Mouse (Mus musculus) testis, adult 2 months (tissue): Measurements from ENCODE around the gene Tbxas1. TPM values are rescaled to one million over a fixed set of nuclear protein-coding genes. Genes with fewer than 3 reads are reported as not detected.

Source experiments
- H3K27ac ChIP-seq: fragments of 200-500 bp; 2 replicates; pipeline ENCODE4 v1.5.1; 2012; ENCODE audit warnings: low read depth, low read length; ENCODE audit not compliant: control insufficient read depth, insufficient read depth
- H3K27me3 ChIP-seq: fragments of 200-500 bp; 2 replicates; pipeline ENCODE4 v1.6.1; 2012; ENCODE audit warnings: mild to moderate bottlenecking, low read length, moderate library complexity; ENCODE audit not compliant: control insufficient read depth, insufficient read depth
- H3K36me3 ChIP-seq: fragments of 200-500 bp; 2 replicates; pipeline ENCODE4 v1.6.1; 2012; ENCODE audit warnings: mild to moderate bottlenecking, low read length; ENCODE audit not compliant: control insufficient read depth, insufficient read depth
- H3K4me1 ChIP-seq: fragments of 200-500 bp; 2 replicates; pipeline ENCODE4 v1.6.1; 2012; ENCODE audit warnings: low read length; ENCODE audit not compliant: control insufficient read depth, insufficient read depth
- H3K4me3 ChIP-seq: fragments of 200-500 bp; 2 replicates; pipeline ENCODE4 v1.5.1; 2012; ENCODE audit warnings: low read depth, mild to moderate bottlenecking, low read length, moderate library complexity, mixed read lengths; ENCODE audit not compliant: control insufficient read depth
- CTCF ChIP-seq: fragments of 200-500 bp; IDR thresholded peaks from 2 replicates; pipeline ENCODE4 v1.5.1; 2012; ENCODE audit warnings: low read depth, mild to moderate bottlenecking, inconsistent platforms, low read length, moderate library complexity; ENCODE audit not compliant: control insufficient read depth, insufficient read depth, insufficient replicate concordance
- POLR2A ChIP-seq: fragments of 200-500 bp; IDR thresholded peaks from 2 replicates; pipeline ENCODE4 v1.6.1; 2012; ENCODE audit warnings: low read depth, mild to moderate bottlenecking, inconsistent platforms, low read length, moderate library complexity; ENCODE audit not compliant: control insufficient read depth
- polyA plus RNA-seq: library from polyadenylated mRNA; depleted of rRNA; stranded (reverse); fragments of >200 nt; gene quantifications from 2 replicates; pipeline ENCODE4 v1.2.3, GENCODE M21; 2012

Gene Tbxas1
- polyA plus RNA-seq, 1 experiment = 0.16 TPM

DNA sequence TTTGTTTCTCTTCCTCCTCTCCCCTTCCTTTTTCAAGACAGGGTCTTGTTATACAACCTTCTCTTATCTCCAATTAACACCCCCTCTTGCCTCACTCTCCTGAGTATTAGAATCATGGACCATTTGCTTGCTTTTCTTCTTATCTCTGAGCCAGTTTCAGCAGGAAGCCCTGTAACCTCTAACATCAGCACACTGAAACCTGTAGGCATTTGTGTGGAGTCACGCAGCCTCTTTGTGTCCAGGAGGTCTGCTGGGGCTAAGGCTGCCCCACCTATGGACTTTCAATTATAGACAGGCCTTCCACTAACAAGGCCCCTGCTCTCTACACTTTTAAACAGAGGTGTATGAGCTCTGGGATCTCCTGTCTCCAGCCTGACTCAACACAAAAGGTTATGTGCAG is 146.7 kb downstream of the Tbxas1 start:
- Histone ChIP-seq H3K27ac (no peak overlapping the region), H3K4me3 (no peak overlapping the region), H3K27me3 (no peaks in the 10 kb centered on the region), H3K4me1 (no peaks in the 10 kb centered on the region), H3K36me3 (no peaks in the 10 kb centered on the region)
- TF ChIP-seq CTCF (no peak), POLR2A (no peak)

DNA sequence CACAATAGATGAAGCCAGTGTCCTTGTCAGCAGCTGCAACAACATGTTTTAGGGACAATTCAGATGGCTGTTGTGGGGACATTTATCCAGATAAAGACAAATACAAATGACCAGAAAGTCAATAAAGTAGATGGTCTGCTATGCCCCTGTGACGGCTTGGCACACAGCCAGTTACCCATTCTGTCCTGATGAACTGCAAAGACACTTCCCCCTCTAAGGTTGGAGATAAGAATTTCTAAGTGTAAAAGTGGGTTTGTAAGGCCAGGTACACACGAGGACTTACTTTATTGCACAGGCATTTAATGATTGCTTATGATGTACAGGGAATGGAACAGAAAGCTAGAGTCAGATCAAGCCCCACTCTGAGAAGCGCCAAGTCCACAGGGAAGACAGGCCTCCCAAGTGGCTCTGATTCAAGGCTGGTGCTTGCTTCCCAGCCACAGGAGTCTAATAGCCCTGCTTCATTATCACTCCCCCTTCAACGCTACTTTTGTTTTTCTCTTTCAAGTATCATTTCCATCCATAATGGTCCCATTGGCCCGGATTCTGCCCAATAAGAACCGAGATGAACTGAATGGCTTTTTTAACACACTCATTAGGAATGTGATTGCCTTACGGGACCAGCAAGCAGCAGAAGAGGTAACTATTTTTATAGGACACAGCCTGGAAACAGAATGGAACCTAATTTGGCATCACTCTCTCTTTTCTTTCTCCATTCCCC is 147.4 kb downstream of the Tbxas1 start:
- H3K4me1 ChIP-seq = no peaks in the 10 kb centered on the region
- H3K4me3 ChIP-seq = no peak overlapping the region
- no peaks in the 10 kb centered on the region for H3K27me3 ChIP-seq
- no peak overlapping the region for H3K27ac ChIP-seq
- no peak for TF ChIP-seq CTCF
- no peak for TF ChIP-seq POLR2A
- H3K36me3 ChIP-seq = no peaks in the 10 kb centered on the region

DNA sequence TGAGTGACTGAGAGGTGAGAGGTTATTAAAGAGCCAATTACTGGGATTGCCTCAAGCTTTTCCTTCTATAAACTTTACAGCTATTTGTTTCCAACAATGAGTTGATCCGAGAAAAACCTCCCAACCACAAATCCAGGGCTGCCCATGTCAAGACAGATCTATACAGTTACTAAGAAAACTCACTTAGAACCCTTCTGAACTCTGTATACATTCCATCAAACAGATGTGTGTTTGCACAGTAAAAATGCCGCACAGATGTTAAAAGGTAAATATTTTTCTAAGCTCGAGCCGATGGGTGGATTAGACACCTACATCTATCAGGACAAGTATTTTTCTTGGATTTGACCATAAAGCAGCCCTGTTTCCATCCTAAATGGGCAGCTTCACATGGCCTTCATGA is 149.4 kb downstream of the Tbxas1 start:
- no peaks in the 10 kb centered on the region for H3K27me3 ChIP-seq
- no peak overlapping the region for H3K4me3 ChIP-seq
- H3K4me1 ChIP-seq = no peaks in the 10 kb centered on the region
- H3K36me3 ChIP-seq = no peaks in the 10 kb centered on the region
- no peak overlapping the region for H3K27ac ChIP-seq
- TF ChIP-seq CTCF (no peak), POLR2A (no peak)

DNA sequence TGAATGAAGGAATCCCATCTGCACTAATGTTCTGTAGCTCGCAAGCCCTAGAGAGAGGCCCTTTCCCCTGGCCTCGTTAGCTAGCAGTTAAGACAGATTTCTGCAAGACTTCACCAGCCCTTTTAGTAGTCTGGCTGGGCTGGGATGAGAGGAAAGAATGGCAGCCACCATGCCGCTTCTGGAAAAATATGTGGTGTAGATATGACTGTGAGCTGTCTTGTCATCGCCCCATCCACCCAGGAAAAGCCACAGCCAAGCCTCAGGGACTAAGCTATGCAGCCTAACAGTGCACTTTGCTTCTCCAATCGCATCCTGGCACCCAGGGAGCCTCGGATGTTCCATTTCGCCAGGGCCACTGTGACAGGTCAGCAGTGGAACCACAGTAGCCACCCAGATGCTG is 149.8 kb downstream of the Tbxas1 start:
- H3K27me3 ChIP-seq = no peaks in the 10 kb centered on the region
- no peak overlapping the region for H3K27ac ChIP-seq
- H3K36me3 ChIP-seq = no peaks in the 10 kb centered on the region
- TF ChIP-seq CTCF (no peak), POLR2A (no peak)
- H3K4me3 ChIP-seq = no peak overlapping the region
- no peaks in the 10 kb centered on the region for H3K4me1 ChIP-seq

DNA sequence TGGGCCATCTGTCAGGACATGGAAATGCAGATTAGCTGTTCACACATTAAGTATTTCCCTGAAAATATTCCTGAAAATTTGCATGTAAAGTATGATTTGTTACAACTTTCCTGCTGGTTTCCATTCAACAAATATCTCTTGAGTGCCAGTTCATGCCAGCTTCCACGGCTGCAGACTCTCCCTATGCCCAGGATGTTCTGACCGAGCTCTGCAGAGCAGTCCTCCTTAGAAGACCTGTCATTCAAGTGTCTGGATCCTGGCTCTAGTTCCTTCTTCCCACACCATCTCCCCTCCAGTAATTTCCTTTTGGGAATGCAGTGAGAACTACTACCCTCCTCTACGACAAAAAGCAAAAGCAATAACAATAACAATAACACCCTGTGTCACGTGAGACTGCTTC is 155.5 kb downstream of the Tbxas1 start:
- TF ChIP-seq POLR2A (no peak), CTCF (no peak)
- H3K4me3 ChIP-seq = no peak overlapping the region
- H3K36me3 ChIP-seq = no peaks in the 10 kb centered on the region
- H3K27me3 ChIP-seq = no peaks in the 10 kb centered on the region
- H3K4me1 ChIP-seq = no peaks in the 10 kb centered on the region
- no peak overlapping the region for H3K27ac ChIP-seq

DNA sequence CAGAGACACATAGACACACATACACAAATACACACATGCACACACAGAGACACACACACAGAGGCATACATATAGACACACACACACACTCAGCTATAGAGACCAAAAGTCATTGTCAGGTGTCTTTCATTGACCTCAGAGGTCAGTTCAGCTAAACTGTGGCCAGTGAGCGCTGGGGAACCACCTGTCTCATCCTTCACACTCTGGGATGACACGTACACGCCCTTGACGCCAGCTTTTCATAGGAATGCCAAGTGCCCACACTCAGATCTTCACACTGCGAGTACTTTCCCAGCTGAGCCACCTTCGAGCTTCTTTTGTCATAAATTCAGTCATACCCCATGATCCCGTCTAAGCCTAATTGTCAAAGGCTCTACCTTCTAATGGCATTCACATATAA is 158.5 kb downstream of the Tbxas1 start:
- Histone ChIP-seq H3K4me3 (no peak overlapping the region), H3K4me1 (no peaks in the 10 kb centered on the region), H3K36me3 (no peaks in the 10 kb centered on the region), H3K27ac (no peak overlapping the region), H3K27me3 (no peaks in the 10 kb centered on the region)
- no peak for TF ChIP-seq CTCF

DNA sequence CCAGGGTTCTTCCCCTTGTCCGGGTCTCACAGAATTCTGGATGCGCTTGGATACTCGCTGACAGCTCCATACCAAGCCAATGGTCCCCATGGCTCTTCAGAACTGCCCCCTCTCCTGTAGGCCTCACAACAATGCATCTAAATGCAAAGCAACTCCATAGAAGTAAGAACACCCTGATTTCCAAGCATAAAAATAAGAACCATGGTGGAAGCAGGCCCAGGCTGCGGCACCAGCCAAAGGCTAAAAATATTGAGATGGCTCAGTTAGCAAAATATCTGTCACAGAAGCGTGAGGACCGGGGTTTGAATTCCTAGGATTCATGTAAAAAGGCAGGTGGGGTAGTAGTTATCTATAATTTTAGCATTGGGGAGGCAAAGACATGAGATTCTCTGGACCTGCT is 159.8 kb downstream of the Tbxas1 start:
- Histone ChIP-seq H3K4me1 (no peaks in the 10 kb centered on the region), H3K27me3 (no peaks in the 10 kb centered on the region), H3K36me3 (no peaks in the 10 kb centered on the region), H3K27ac (no peak overlapping the region), H3K4me3 (no peak overlapping the region)
- no peak for TF ChIP-seq CTCF

DNA sequence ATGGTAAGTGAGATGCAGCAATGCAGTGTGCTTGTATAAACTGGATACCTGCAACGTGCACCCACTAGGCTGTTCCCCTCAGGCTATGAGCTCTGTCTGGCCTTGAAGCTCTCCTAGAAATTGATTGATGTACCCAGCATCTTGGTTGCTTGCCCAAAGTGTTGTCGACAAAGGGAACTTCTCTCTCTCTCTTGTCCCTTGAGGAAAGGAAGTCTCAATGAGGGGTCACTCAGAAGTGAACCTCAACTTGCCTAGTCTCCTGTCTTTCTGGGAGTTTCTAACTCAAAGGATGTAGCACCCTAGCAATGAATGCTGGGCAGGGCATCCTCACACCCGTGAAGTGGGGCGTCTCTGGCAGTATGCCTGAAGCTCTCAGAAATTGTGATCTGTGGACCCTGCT is 161.0 kb downstream of the Tbxas1 start:
- H3K27ac ChIP-seq = no peak overlapping the region
- H3K36me3 ChIP-seq = no peaks in the 10 kb centered on the region
- no peak for TF ChIP-seq POLR2A
- no peak for TF ChIP-seq CTCF
- no peak overlapping the region for H3K4me3 ChIP-seq
- no peaks in the 10 kb centered on the region for H3K27me3 ChIP-seq
- H3K4me1 ChIP-seq = no peaks in the 10 kb centered on the region
